Mouse (Mus musculus): Measurements from ENCODE around the gene Gpr149.

Gpr149 gene

DNA sequence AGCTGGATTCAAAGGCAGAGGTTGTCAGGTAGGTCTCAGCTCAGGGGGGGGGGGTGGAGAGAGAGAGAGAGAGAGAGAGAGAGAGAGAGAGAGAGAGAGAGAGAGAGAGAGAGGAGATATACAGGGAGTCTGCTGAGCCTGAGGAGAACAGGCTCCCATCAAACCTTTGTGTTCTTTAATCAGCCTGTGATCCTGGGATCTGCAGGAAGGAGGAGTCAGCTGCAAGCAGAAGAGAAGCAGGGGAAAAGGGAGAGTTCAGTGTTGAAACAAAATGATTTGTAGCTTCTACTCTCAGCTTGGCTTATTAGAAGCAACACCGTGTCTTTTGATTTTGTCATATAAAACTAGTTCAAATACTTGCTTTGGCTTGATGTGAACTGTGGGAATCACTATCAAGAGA, at the start of gene Gpr149:
Gpr149 (minus strand) TSS at position 168 of the 400 bp plus-strand sequence.
- no peak for DNase-seq

GRCm38 (mm10) chr3:62650551-62650950, 45.6 kb upstream of the Gpr149 start:
- DNase-seq, result no peak

GRCm38 (mm10) chr3:62610861-62611260, 5.9 kb upstream of the Gpr149 start:
- DNase-seq, result no peak

DNA sequence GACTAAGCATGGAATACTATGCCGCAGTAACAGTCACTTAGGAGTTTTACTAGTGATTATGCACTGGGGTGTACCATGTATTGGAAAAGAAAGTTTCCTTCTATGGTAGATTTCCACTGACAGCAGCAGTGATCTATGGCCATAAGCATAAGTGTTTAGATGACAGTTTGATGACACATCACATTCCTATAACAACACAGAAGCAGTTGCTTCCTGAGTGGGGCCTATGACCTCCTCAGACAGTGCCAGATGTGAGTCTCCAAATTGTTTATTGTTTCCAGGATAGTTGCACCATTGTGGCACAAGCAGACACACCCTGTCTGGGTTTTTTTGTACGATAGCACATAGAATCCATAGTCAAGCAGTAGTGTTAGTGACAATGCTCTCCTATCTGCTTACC, 991 bp upstream of the Gpr149 start:
- no peak for DNase-seq

GRCm38 (mm10) chr3:62604047-62604391, 921 bp downstream of the Gpr149 start:
- no peak for DNase-seq

DNA sequence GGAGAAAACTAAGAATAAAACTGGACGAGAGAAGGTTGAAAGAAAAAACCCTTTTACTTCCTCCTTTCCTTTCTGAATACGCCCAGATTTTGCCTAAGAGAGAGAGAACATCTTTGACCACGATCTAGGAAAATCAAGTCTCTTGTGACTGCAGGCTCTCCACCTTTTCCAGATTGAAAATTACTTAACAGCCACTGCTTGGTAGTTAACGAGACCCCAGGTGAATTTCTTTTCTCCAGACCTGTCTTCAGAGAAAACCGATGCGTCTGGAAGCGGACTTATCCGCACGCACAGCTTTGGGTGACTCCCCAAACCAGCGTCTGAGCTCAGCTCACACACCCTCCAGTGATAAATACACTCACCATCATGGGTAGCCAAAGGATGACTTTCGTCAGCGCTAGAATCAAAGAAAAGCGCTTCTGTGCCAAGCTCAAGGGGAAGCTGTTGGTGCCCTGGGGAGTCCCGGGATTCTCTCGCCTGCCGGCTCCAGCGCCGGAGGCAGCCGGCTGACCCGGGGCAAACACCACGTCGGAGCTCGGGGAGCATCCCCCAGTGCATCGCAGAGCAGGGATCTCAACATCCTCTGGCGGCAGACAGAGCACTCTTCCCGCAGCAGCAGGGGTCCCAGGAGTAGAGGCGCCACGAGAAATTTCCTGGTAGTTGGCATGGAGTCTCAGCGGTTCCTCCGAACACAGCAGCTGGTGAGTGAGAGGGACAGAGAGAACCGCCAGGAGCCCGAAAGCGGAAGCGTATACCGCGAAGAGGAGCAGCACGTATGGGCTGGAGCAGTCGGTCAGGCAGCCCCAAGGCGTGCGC, 1.5 kb downstream of the Gpr149 start:
- DNase-seq, result no peak

DNA sequence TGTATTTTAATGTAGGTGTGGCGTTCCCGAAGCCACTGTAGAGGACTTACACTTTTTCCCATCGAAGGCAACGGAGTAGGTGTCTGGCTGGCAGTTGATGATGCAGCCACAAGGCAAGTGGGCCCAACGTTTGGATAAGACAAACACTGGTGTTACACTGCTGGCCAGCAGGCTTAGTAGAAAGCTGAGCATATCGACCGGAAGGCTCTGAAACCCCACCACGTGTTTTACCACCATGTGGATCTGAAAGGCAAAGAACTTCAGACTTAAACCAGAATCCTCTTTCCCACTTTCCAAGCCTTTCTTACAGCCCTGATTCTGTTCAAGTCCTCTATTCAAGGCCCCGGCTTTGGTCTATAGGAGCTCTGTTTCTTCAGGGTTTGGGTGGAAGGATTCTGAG, 2.5 kb downstream of the Gpr149 start:
- no peak for DNase-seq

DNA sequence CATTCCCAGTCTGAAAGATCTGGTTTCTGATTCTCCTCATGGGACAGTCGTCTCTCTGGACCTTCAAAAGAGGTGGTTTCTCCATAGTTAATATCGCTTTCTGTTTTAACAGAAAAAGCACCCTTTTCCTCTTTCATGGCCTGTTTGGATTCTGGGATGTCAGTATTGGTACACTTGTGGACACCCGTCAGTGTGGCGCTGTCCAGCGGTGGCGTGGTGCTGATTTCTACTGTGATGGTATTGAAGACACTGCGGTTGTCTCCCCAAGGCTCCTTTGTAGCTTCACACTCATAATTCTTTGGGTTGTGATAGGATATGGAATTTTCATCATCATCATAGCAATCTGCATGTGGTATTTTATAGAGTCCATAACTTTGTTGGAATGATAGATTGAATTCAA, 10.1 kb downstream of the Gpr149 start:
- peak in 1 of 2 experiments; percentile 61 for DNase-seq

GRCm38 (mm10) chr3:62585072-62585471, 19.9 kb downstream of the Gpr149 start:
- no peak for DNase-seq

- no peak for DNase-seq
Measured at GRCm38 (mm10) chr3:62527593-62527992, 77.3 kb downstream of the Gpr149 start.

DNA sequence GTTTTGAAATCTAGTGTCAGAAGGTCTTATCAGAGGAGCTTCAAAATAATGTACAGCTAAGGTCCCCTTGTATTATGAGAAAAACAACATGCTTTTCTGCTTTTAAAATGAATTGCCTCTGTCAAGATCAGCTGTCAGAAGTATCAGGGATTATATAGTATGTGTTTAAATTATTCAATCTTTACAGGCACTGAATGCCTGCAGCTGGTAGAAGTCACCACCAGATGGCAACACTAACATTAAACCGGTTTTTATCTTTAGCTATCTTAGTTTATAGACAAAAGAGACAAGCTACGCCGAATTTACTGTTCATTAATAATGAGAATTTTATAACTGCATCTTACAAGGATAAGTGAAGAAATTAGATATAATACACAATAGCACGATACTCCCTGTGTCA, 77.8 kb downstream of the Gpr149 start:
- DNase-seq, result peak in 1 of 2 experiments; percentile 25

DNA sequence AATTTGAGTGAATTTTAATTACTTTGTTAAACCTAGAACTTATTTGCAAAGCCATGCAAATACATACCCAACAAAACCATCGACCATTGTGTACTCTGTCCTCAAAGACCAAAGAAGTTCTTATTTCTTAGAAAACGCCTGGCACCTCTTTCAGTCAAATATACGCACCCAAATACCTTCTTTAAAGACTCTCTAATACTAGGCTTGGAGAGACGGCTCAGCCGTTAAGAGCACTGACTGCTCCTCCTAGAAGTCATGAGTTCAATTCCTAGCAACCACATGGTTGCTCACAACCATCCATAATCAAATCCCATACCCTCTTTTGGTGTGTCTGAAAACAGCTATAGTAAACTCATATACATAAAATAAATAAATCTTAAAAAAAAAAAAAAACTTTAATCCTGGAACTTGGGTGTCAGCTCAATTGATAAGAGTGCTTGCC, 97.7 kb downstream of the Gpr149 start:
- no peak for DNase-seq

DNA sequence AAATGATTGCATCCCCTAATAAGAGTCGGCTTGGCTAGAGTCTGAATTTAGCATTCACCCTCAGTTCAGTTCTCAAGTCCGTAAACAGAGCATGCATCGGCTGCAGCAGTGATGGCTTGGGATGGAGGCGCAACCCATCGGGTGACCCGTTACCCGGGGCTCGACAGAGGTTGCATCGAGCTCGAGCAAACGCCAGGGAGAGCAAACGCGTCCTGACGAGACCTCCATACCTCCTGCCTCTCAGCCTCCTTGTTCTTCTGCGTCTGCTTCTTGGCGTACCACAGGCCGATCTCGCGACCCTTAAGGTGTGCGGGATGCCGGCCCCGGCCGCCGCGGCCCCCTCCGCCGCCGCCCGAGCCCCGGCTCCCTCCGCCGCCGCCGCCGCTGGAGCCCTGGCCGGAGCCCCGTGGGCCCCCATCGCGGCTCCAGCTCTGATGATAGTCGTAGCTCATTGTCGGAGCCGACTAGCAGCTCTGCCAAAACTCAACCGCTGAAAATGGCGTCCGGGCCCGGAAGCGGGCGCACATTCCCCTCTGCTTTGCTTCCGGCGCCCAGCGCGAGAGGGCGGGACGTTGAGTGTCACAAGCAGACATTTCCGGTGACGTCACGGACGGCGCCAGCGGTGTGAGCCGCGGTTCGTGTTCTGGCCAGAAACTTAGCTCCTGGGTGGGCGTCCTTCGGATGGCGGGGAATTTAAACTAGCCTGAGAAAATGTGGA, 98.3 kb downstream of the Gpr149 start, which contains the start of gene Dhx36:
Dhx36 (minus strand) TSS at position 517 of the 718 bp plus-strand sequence.
- peak; percentile 98 to 99 for DNase-seq

- DNase-seq, result no peak
Measured at GRCm38 (mm10) chr3:62505166-62505900, 99.6 kb downstream of the Gpr149 start.

DNA sequence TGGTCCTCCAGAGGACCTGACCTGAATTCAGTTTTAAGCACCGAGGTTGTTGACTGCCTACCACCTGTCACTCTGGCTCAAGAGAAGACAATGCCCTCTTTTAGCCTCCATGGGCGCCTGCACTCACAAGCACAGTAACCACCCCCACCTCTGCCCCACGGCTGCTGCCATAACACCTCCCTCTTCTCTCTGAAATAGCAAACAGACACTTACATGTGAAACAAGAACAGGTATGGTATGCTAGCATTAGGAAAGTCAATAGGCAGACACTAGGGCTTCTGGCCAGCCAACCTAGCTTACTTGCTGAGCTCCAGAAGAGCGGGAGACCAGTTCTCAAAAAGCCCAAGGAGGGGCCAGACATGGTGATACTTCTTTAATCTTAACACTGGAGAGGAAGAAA, 105.6 kb downstream of the Gpr149 start:
- no peak for DNase-seq

- no peak for DNase-seq
Measured at GRCm38 (mm10) chr3:62492568-62492967, 112.4 kb downstream of the Gpr149 start.

GRCm38 (mm10) chr3:62484340-62484739, 120.6 kb downstream of the Gpr149 start:
- no peak for DNase-seq
